Mouse (Mus musculus) Patski (cell line): ENCODE results near the gene Acot12. TPM values are rescaled to one million over a fixed set of nuclear protein-coding genes. Genes with fewer than 3 reads are reported as not detected.

ENCODE experiments used
- ATAC-seq: fragments of 100-300 bp; one replicate; pipeline ENCODE4 v1.8.0; 2021
- CTCF ChIA-PET: fragments of 350-600 bp; sonication (Branson Sonifier 250); formaldehyde crosslinking; loops from one replicate; lab custom pipeline; 2022; ENCODE audit warnings: inconsistent platforms; lab: Charles Lee
- POLR2A ChIA-PET: fragments of 350-600 bp; sonication (Branson Sonifier 250); formaldehyde crosslinking; loops from one replicate; lab custom pipeline; 2022; ENCODE audit warnings: antibody characterized with exemption, inconsistent platforms; lab: Charles Lee
- DNase-seq: peaks from one replicate; pipeline ENCODE4 v3.0.0-alpha.2; 2011; ENCODE audit warnings: low read depth, low spot score
- H3K27me3 ChIP-seq: fragments of 371-371 bp; one replicate; pipeline ENCODE4 v1.5.1; 2021
- CTCF ChIP-seq: fragments of 100-300 bp; IDR thresholded peaks from one replicate; pipeline ENCODE4 v1.5.1; 2021
- in situ Hi-C: fragments of 300-500 bp; cut with MboI; formaldehyde crosslinking; loops from 3 replicates; pipeline ENCODE4 v1.11.1; 2018; ENCODE audit warnings: low pct_unique_long_range_greater_than_20kb, mixed read lengths
- polyA plus RNA-seq: library from polyadenylated mRNA; unstranded; gene quantifications from one replicate; pipeline ENCODE4 v1.2.3, GENCODE M21; 2021

Acot12 gene
- not detected for polyA plus RNA-seq

DNA sequence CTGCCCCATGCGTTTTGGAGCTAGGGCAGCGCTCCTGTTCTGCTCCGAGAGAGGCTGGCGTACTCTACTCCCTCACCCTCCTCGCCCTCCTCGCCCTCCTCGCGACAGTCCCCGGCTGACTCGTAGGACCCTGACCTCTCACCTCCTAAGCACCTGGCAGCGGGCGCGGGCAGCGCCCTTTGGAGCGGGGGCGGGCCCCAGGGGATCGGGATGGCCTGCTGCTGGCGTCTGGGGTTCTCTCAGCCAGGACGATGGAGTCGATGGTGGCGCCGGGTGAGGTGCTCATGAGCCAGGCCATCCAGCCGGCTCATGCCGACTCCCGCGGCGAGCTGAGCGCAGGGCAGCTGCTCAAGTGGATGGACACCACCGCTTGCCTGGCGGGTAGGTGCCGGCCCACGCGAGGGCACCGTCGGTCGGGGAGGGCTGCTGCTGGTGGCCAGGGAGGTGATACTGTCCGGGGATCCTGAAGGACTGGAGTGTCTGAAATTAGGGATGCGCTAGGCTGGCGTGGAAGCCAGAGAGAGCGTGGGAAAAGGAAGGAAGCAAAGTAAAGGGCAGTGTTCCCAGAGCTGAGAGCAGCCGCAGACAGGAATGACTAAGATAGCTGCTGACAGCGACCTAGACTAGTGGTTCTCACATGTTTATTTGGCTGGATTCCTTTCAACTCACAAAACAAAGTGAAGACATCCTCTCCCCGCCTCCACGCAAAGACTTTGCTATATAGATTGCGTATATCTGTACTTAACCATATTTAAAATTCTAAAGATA is at the start of gene Acot12:
TSS of gene Acot12 (plus strand) at position 233 of the 768 bp plus-strand sequence.
- ATAC-seq (no peak), DNase-seq (no peak)
- peaks cover 3% of the 10 kb centered on the region for H3K27me3 ChIP-seq
- ChIA-PET CTCF (no interaction called here), POLR2A (no interaction called here)
- in situ Hi-C loops = no loop called here
- TF ChIP-seq CTCF = no peak

GRCm38 (mm10) chr13:91693615-91694014 is 47.7 kb upstream of the Acot12 start:
- POLR2A ChIA-PET = interaction anchor here (0.5 kb wide), 1 partner anchor 10 kb away, joined by 3 read pairs; no protein-coding TSS in a partner anchor
- CTCF ChIA-PET = no interaction called here
- DNase-seq (no peak), ATAC-seq (no peak)
- no peaks in the 10 kb centered on the region for H3K27me3 ChIP-seq
- in situ Hi-C loops = no loop called here
- no peak for TF ChIP-seq CTCF

- POLR2A ChIA-PET = no interaction called here
- CTCF ChIA-PET = no interaction called here
- in situ Hi-C loops = no loop called here
- ATAC-seq (no peak), DNase-seq (no peak)
- TF ChIP-seq CTCF = no peak
- no peaks in the 10 kb centered on the region for H3K27me3 ChIP-seq
Observed at GRCm38 (mm10) chr13:91695406-91695805, 45.9 kb upstream of the Acot12 start.

DNA sequence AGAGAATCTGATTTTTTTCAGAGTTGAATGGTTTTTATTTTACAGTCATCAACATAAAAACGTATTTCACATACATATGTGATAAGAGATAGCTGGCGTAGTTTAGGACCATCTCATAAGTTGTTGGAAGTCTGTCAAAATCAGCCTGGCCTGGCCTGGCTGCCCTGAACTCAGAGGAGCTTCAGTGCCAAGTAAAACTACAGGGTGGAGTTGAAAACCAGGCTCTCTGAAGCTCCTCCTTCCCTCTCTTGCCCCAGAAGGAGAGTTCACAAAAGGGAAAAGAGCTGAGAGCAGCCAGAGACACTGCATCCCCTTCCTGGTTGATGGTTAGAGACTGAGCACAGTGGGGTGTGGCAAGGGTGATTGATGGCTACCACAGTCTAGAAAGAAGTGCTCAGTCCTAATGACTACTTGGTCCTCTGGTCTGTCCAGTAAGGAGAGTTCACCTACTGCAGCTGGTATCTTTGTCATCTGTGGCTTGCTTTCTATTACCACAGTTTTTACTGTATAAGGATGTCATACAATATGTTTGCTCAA is 45.1 kb upstream of the Acot12 start:
- DNase-seq = no peak
- in situ Hi-C loops = no loop called here

GRCm38 (mm10) chr13:91697011-91697410 is 44.3 kb upstream of the Acot12 start:
- no peak for ATAC-seq

More for the DNA sequence above, 45.1 kb upstream of the Acot12 start:
- ATAC-seq = no peak
- POLR2A ChIA-PET = no interaction called here
- no peaks in the 10 kb centered on the region for H3K27me3 ChIP-seq
- no peak for TF ChIP-seq CTCF
- CTCF ChIA-PET = interaction anchor here (0.8 to 2.9 kb wide), 5 partner anchors 9 to 770 kb away, joined by 3 to 14 read pairs (median 6); no protein-coding TSS in a partner anchor

DNA sequence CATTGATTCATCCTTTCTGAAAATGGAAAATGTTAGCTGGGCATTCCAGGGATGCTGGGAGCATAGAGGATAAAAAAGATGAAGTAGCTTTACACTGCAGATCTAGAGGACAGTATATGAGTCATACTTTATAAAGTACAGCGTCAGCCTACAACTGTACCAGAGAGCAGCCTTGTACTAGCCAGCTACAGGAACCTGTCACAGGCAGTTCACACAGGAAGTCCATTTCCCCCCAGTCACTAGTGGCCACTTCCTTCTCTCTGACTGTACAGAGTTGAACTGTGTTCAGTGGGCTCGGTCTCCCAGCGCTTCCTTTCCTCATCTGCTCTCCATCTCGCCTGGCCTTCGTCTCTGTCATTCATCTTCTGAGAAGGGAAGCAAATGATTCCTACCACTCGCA is 39.0 kb upstream of the Acot12 start:
- no peak for ATAC-seq
- in situ Hi-C loops = no loop called here
- H3K27me3 ChIP-seq = no peaks in the 10 kb centered on the region
- no peak for DNase-seq
- ChIA-PET CTCF (no interaction called here), POLR2A (no interaction called here)
- no peak for TF ChIP-seq CTCF

More at GRCm38 (mm10) chr13:91697011-91697410, 44.3 kb upstream of the Acot12 start:
- ChIA-PET CTCF (interaction anchor here (0.8 to 2.9 kb wide), 6 partner anchors 10 to 771 kb away, joined by 3 to 14 read pairs (median 6); no protein-coding TSS in a partner anchor), POLR2A (no interaction called here)
- no peaks in the 10 kb centered on the region for H3K27me3 ChIP-seq
- peak; percentile 10 for DNase-seq
- in situ Hi-C loops = no loop called here
- TF ChIP-seq CTCF = peak; percentile 74

- no peaks in the 10 kb centered on the region for H3K27me3 ChIP-seq
- ATAC-seq (no peak), DNase-seq (no peak)
- ChIA-PET CTCF (no interaction called here), POLR2A (no interaction called here)
- in situ Hi-C loops = no loop called here
- no peak for TF ChIP-seq CTCF
Observed at GRCm38 (mm10) chr13:91719487-91719886, 21.8 kb upstream of the Acot12 start.

- ChIA-PET POLR2A (no interaction called here), CTCF (interaction anchor here (1.2 kb wide), 1 partner anchor 37 kb away, joined by 3 read pairs; no protein-coding TSS in a partner anchor)
- peak; percentile 63 for TF ChIP-seq CTCF
- in situ Hi-C loops = no loop called here
- ATAC-seq (peak; percentile 91), DNase-seq (no peak)
- no peaks in the 10 kb centered on the region for H3K27me3 ChIP-seq
Observed at GRCm38 (mm10) chr13:91723108-91723735, 18.1 kb upstream of the Acot12 start.

- TF ChIP-seq CTCF = no peak
- in situ Hi-C loops = no loop called here
- no peaks in the 10 kb centered on the region for H3K27me3 ChIP-seq
- POLR2A ChIA-PET = no interaction called here
- ATAC-seq (no peak), DNase-seq (no peak)
- CTCF ChIA-PET = interaction anchor here (1.2 kb wide), 1 partner anchor 36 kb away, joined by 3 read pairs; no protein-coding TSS in a partner anchor
Observed at GRCm38 (mm10) chr13:91723736-91724119, 17.6 kb upstream of the Acot12 start.

DNA sequence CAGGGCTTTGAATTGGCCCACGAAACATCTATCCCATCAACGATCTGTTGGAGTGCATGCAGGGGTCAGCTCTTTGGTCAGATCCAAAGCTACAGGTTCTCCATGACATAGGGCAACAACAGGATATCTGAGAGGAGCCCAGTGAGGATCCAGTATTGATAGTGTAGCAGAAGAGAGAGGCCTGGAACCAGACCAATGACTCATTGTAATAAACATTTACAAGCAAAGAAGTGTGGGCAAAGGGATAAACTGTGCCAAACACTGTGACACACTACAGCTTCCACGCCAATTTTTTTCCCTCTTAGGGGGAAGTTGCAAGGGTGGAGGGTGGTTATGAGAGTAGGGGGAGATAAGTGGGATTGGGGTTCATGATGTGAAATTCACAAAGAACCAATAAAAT is 17.1 kb upstream of the Acot12 start:
- no peak for TF ChIP-seq CTCF
- ATAC-seq (peak; percentile 35), DNase-seq (no peak)
- in situ Hi-C loops = no loop called here
- CTCF ChIA-PET = no interaction called here
- H3K27me3 ChIP-seq = no peaks in the 10 kb centered on the region
- POLR2A ChIA-PET = no interaction called here

DNA sequence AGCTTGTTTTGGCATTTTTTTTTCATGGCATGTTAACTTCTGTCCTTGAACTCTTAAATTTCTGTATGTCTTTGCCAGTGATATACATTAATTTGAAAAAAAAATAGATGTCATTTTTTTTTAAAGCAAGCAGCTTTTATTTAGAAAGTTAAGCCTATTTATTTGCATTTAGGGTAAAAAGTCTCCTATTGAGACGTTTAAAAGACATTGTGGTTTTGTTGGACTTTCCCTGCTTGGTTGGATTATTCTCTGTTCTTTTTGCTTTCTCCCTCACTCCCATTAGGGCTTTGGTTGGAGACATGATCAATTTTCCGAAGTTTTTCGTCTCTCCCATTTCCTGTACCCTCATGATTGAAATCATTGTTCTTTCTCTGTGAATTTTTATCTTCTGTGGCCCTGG is 16.2 kb upstream of the Acot12 start:
- ATAC-seq (no peak), DNase-seq (no peak)
- no peak for TF ChIP-seq CTCF
- in situ Hi-C loops = no loop called here
- H3K27me3 ChIP-seq = no peaks in the 10 kb centered on the region
- POLR2A ChIA-PET = no interaction called here
- CTCF ChIA-PET = no interaction called here
